Mouse (Mus musculus) heart, embryonic 14.5 days (tissue): ENCODE measurements at regions not wholly inside any gene's neighbourhood (a gene's known extent, or its start where the extent isn't known, plus 50 kb on each side); places are given as distances from the start of the nearest gene placed in this dataset.

Source experiments
- ATAC-seq: fragments of 200-750 bp; cut with Nextera tagmentation; 2 replicates; pipeline ENCODE4 v1.8.0; 2017; ENCODE audit warnings: low read depth, moderate TSS enrichment; ENCODE audit not compliant: insufficient number of reproducible peaks, insufficient read depth, low FRiP score
- H3K27ac ChIP-seq, 2 experiments: fragments of 200-500 bp in 1 of 2; fragments of 300-500 bp in 1 of 2; sonication (generic) in 1 of 2; replicated peaks in 1 of 2; 2 replicates each; pipeline ENCODE4 v1.5.1; 2012 to 2014; ENCODE audit warnings: low read depth in 2 of 2, low read length in 2 of 2, control low read depth in 1 of 2, mild to moderate bottlenecking in 1 of 2, mixed read lengths in 1 of 2; ENCODE audit not compliant: control insufficient read depth in 1 of 2, insufficient read depth in 1 of 2
- H3K27me3 ChIP-seq: fragments of 300-500 bp; sonication (generic); 2 replicates; pipeline ENCODE4 v1.6.1; 2014; ENCODE audit warnings: mild to moderate bottlenecking, low read length, control low read depth; ENCODE audit not compliant: control insufficient read depth, insufficient read depth
- H3K36me3 ChIP-seq: fragments of 300-500 bp; sonication (generic); 2 replicates; pipeline ENCODE4 v1.6.1; 2014; ENCODE audit warnings: mild to moderate bottlenecking, control low read depth, low read length, mixed read lengths; ENCODE audit not compliant: control insufficient read depth, insufficient read depth
- H3K4me1 ChIP-seq, 2 experiments: fragments of 200-500 bp in 1 of 2; fragments of 300-500 bp in 1 of 2; sonication (generic) in 1 of 2; 2 replicates each; pipeline ENCODE4 v1.6.1; 2012 to 2014; ENCODE audit warnings: low read length in 2 of 2, control low read depth in 1 of 2, mixed read lengths in 1 of 2; ENCODE audit not compliant: control insufficient read depth in 2 of 2, insufficient read depth in 2 of 2
- H3K4me2 ChIP-seq: fragments of 300-500 bp; sonication (generic); 2 replicates; pipeline ENCODE4 v1.6.1; 2014; ENCODE audit warnings: mild to moderate bottlenecking, low read length
- H3K4me3 ChIP-seq, 2 experiments: fragments of 200-500 bp in 1 of 2; fragments of 300-500 bp in 1 of 2; sonication (generic) in 1 of 2; 2 replicates each; pipeline ENCODE4 v1.5.1; 2012 to 2014; ENCODE audit warnings: low read length in 2 of 2, mild to moderate bottlenecking in 2 of 2, control low read depth in 1 of 2, low read depth in 1 of 2, moderate library complexity in 1 of 2; ENCODE audit not compliant: control insufficient read depth in 1 of 2, insufficient read depth in 1 of 2
- H3K9ac ChIP-seq: fragments of 300-500 bp; sonication (generic); 2 replicates; pipeline ENCODE4 v1.6.1; 2014; ENCODE audit warnings: mild to moderate bottlenecking, low read length
- H3K9me3 ChIP-seq: fragments of 300-500 bp; sonication (generic); 2 replicates; pipeline ENCODE4 v1.6.1; 2016; ENCODE audit warnings: low read length, control low read depth; ENCODE audit not compliant: control insufficient read depth
- WGBS: fragments of 180-500 bp; shearing (Covaris S2); extraction: QIAGEN DNeasy Blood & Tissue Kit; methylation state at CpG from one replicate; pipeline ENCODE4 v1.1.7; 2014; 5-methylcytosine and 5-hydroxymethylcytosine counted together

- Histone ChIP-seq H3K27ac (no peak overlapping the region), H3K27me3 (no peaks in the 10 kb centered on the region), H3K4me3 (no peak overlapping the region), H3K36me3 (no peaks in the 10 kb centered on the region), H3K4me2 (no peak overlapping the region), H3K4me1 (no peaks in the 10 kb centered on the region), H3K9ac (no peak overlapping the region), H3K9me3 (no peaks in the 10 kb centered on the region)
- WGBS = 66% methylated on average over 14 of the region's 14 CpGs
- no peak for ATAC-seq
These were observed 196.3 kb downstream of the Cpe start for GRCm38 (mm10) chr8:64496333-64497213.

- Histone ChIP-seq H3K9me3 (no peaks in the 10 kb centered on the region), H3K9ac (no peak overlapping the region), H3K4me1 (no peaks in the 10 kb centered on the region), H3K4me3 (no peak overlapping the region), H3K36me3 (no peaks in the 10 kb centered on the region), H3K4me2 (no peak overlapping the region), H3K27ac (no peak overlapping the region), H3K27me3 (no peaks in the 10 kb centered on the region)
- WGBS = 85% methylated on average over 2 of the region's 2 CpGs
- no peak for ATAC-seq
These were observed 201.3 kb downstream of the Cpe start for GRCm38 (mm10) chr8:64491561-64491960.

GRCm38 (mm10) chr8:64488057-64488456, 204.8 kb downstream of the Cpe start:
- Histone ChIP-seq H3K4me3 (no peak overlapping the region), H3K27me3 (no peaks in the 10 kb centered on the region)
- 77% methylated on average over 3 of the region's 3 CpGs for WGBS

GRCm38 (mm10) chr8:64473276-64473675, 219.6 kb downstream of the Cpe start:
- no peaks in the 10 kb centered on the region for H3K27me3 ChIP-seq
- no peaks in the 10 kb centered on the region for H3K9me3 ChIP-seq
- ATAC-seq = no peak
- no peaks in the 10 kb centered on the region for H3K36me3 ChIP-seq
- H3K9ac ChIP-seq = no peak overlapping the region
- no peaks in the 10 kb centered on the region for H3K4me1 ChIP-seq
- H3K4me2 ChIP-seq = no peak overlapping the region
- H3K27ac ChIP-seq = no peak overlapping the region
- no peak overlapping the region for H3K4me3 ChIP-seq

More at GRCm38 (mm10) chr8:64488057-64488456, 204.8 kb downstream of the Cpe start:
- H3K27ac ChIP-seq = no peak overlapping the region
- H3K9me3 ChIP-seq = no peaks in the 10 kb centered on the region
- H3K4me1 ChIP-seq = no peaks in the 10 kb centered on the region
- no peak for ATAC-seq
- H3K36me3 ChIP-seq = no peaks in the 10 kb centered on the region
- H3K4me2 ChIP-seq = no peak overlapping the region
- no peak overlapping the region for H3K9ac ChIP-seq

GRCm38 (mm10) chr8:64472801-64473270, 220.0 kb downstream of the Cpe start:
- no peak for ATAC-seq
- H3K9me3 ChIP-seq = no peaks in the 10 kb centered on the region

GRCm38 (mm10) chr8:64461136-64461535, 231.7 kb downstream of the Cpe start:
- Histone ChIP-seq H3K27me3 (no peaks in the 10 kb centered on the region), H3K4me2 (no peak overlapping the region), H3K36me3 (no peaks in the 10 kb centered on the region), H3K9me3 (no peaks in the 10 kb centered on the region), H3K4me1 (no peaks in the 10 kb centered on the region), H3K4me3 (no peak overlapping the region), H3K27ac (no peak overlapping the region), H3K9ac (no peak overlapping the region)
- no peak for ATAC-seq
- 80% methylated on average over 4 of the region's 4 CpGs for WGBS

More at GRCm38 (mm10) chr8:64472801-64473270, 220.0 kb downstream of the Cpe start:
- no peak overlapping the region for H3K4me2 ChIP-seq
- no peaks in the 10 kb centered on the region for H3K27me3 ChIP-seq
- H3K27ac ChIP-seq = no peak overlapping the region
- WGBS = 73% methylated on average over 1 of the region's 1 CpGs
- no peak overlapping the region for H3K9ac ChIP-seq
- H3K36me3 ChIP-seq = no peaks in the 10 kb centered on the region
- H3K4me3 ChIP-seq = no peak overlapping the region
- no peaks in the 10 kb centered on the region for H3K4me1 ChIP-seq

- Histone ChIP-seq H3K4me2 (no peak overlapping the region), H3K9ac (no peak overlapping the region), H3K4me3 (no peak overlapping the region), H3K27ac (no peak overlapping the region), H3K27me3 (no peaks in the 10 kb centered on the region), H3K36me3 (no peaks in the 10 kb centered on the region), H3K4me1 (no peaks in the 10 kb centered on the region), H3K9me3 (no peaks in the 10 kb centered on the region)
- no peak for ATAC-seq
- 81% methylated on average over 5 of the region's 5 CpGs for WGBS
These were observed 235.9 kb downstream of the Cpe start for GRCm38 (mm10) chr8:64456970-64457369.

- 60% methylated on average over 4 of the region's 4 CpGs for WGBS
- no peak overlapping the region for H3K9ac ChIP-seq
- no peaks in the 10 kb centered on the region for H3K9me3 ChIP-seq
- no peak overlapping the region for H3K4me3 ChIP-seq
- H3K36me3 ChIP-seq = no peaks in the 10 kb centered on the region
- H3K27ac ChIP-seq = no peak overlapping the region
- no peaks in the 10 kb centered on the region for H3K27me3 ChIP-seq
- no peaks in the 10 kb centered on the region for H3K4me1 ChIP-seq
- H3K4me2 ChIP-seq = no peak overlapping the region
- no peak for ATAC-seq
These were observed 238.1 kb downstream of the Cpe start for GRCm38 (mm10) chr8:64454736-64455135.
